ENCODE assay signal across 8 mouse cellular contexts in genomic region chr4:123564051-123564791, GRCm38 (mm10).
DNase-seq lines count a peak whose midpoint lies in the region; ATAC-seq lines count a peak whose summit lies in the region.

No protein-coding gene starts in this region.

- H3K9ac ChIP-seq in heart, embryonic 14.5 days (ENCODE audit: low read length) = peak overlapping the region; percentile 70

- peak overlapping the region; percentile 96 to 98 for H3K27ac ChIP-seq in heart, embryonic 14.5 days (replicated peaks in 1 of 2; ENCODE audit: control insufficient read depth in 1 of 2, insufficient read depth in 1 of 2, low read depth in 2 of 2, low read length in 2 of 2)

- H3K4me1 ChIP-seq in heart, embryonic 14.5 days (ENCODE audit: control insufficient read depth in 2 of 2, insufficient read depth in 2 of 2, low read length in 2 of 2) = peaks cover 17 to 54% of the 10 kb centered on the region in 2 experiments

- H3K27me3 ChIP-seq in heart, embryonic 14.5 days (ENCODE audit: control insufficient read depth, insufficient read depth, low read length) = no peaks in the 10 kb centered on the region

- no peaks in the 10 kb centered on the region for H3K36me3 ChIP-seq in heart, embryonic 14.5 days (ENCODE audit: control insufficient read depth, insufficient read depth, low read length)

- H3K4me3 ChIP-seq in heart, embryonic 14.5 days (ENCODE audit: control insufficient read depth in 1 of 2, insufficient read depth in 1 of 2, low read depth in 1 of 2, low read length in 2 of 2) = peak overlapping the region; percentile 41

- H3K4me2 ChIP-seq in heart, embryonic 14.5 days (ENCODE audit: low read length) = peak overlapping the region; percentile 70

- ATAC-seq in heart, embryonic 14.5 days (ENCODE audit: insufficient number of reproducible peaks, insufficient read depth, low FRiP score, low read depth) = peak; percentile 24; the same call in 1 of the 2 replicates
- no peak for ATAC-seq in erythroid progenitor cell, adult 5-6 weeks (replicated peaks; ENCODE audit: low FRiP score, poor library complexity, severe bottlenecking)

- 17% methylated on average over 6 of the region's 6 CpGs for WGBS in heart, embryonic 14.5 days

- intact Hi-C loops in left cerebral cortex, postnatal 4 days (cut with DNase I) = no loop called here

- H3K9me3 ChIP-seq in heart, embryonic 14.5 days (ENCODE audit: control insufficient read depth, low read length) = no peaks in the 10 kb centered on the region

- DNase-seq in CD8-positive naive resting alpha-beta T cell, adult 2 months (ENCODE audit: low read depth in 2 of 2, low spot score in 2 of 2) = peak; percentile 55 to 62
- DNase-seq in NIH3T3 (ENCODE audit: low read depth) = peak; percentile 12
- peak; percentile 33 to 43 for DNase-seq in lung, postnatal 4 days
- DNase-seq in thymus, postnatal 4 days = peak; percentile 57
- DNase-seq in gastrocnemius, postnatal 10 days = no peak
- no peak for DNase-seq in left cerebral cortex, postnatal 4 days

Comparison
In these comparisons a context has a peak if more than half of its experiments do, and no peak if none do; other contexts are left out.
1. DNase-seq: peak in CD8-positive naive resting alpha-beta T cell, adult 2 months (2 of 2), NIH3T3 (single experiment), lung, postnatal 4 days (2 of 2) and thymus, postnatal 4 days (single experiment); none in gastrocnemius, postnatal 10 days (single experiment) and left cerebral cortex, postnatal 4 days (single experiment).